Mouse (Mus musculus) embryonic fibroblast, embryonic 13.5 days (primary cell): ENCODE measurements around the gene Helb.

Experiments used
- CTCF ChIP-seq: IDR thresholded peaks from 2 replicates; pipeline ENCODE4 v1.5.1; 2011; ENCODE audit warnings: mild to moderate bottlenecking, control low read depth, low read length, moderate library complexity, borderline replicate concordance; ENCODE audit not compliant: insufficient read depth
- POLR2A ChIP-seq: IDR thresholded peaks from 2 replicates; pipeline ENCODE4 v1.6.1; 2011; ENCODE audit warnings: low read depth, mild to moderate bottlenecking, control low read depth, low read length, moderate library complexity

- TF ChIP-seq POLR2A (no peak), CTCF (no peak)
These were observed 17.7 kb downstream of the Helb start for GRCm38 (mm10) chr10:120095136-120095535.
